Mouse (Mus musculus) CD4-positive helper T cell, adult 2 months (primary cell): Measurements from ENCODE around the gene Kcnk13.
"Not testable (repeated sequence)": the region's sequence is repeated elsewhere in the genome, so short reads cannot be mapped to it uniquely, and the experiment has no call there.

Experiments used
- DNase-seq: peaks from one replicate; pipeline ENCODE4 v3.0.0-alpha.2; 2012; ENCODE audit warnings: low read depth, missing footprints, low spot score

The Kcnk13 gene

GRCm38 (mm10) chr12:99965203-99966115, 1.2 kb downstream of the Kcnk13 start:
- no peak for DNase-seq

- no peak for DNase-seq
Measured at GRCm38 (mm10) chr12:99966116-99966770, 1.9 kb downstream of the Kcnk13 start.

GRCm38 (mm10) chr12:99966881-99967363, 2.6 kb downstream of the Kcnk13 start:
- DNase-seq = no peak

GRCm38 (mm10) chr12:99969906-99970305, 5.6 kb downstream of the Kcnk13 start:
- no peak for DNase-seq

GRCm38 (mm10) chr12:99971205-99971894, 7.1 kb downstream of the Kcnk13 start:
- not testable (repeated sequence) for DNase-seq

- no peak for DNase-seq
Measured at GRCm38 (mm10) chr12:99972825-99973224, 8.5 kb downstream of the Kcnk13 start.

- DNase-seq = peak; percentile 19
Measured at GRCm38 (mm10) chr12:99973659-99974058, 9.4 kb downstream of the Kcnk13 start.

GRCm38 (mm10) chr12:99979541-99979940, 15.2 kb downstream of the Kcnk13 start:
- DNase-seq = no peak

GRCm38 (mm10) chr12:99986797-99987196, 22.5 kb downstream of the Kcnk13 start:
- no peak for DNase-seq

GRCm38 (mm10) chr12:99988144-99988543, 23.8 kb downstream of the Kcnk13 start:
- no peak for DNase-seq

GRCm38 (mm10) chr12:99992362-99992862, 28.1 kb downstream of the Kcnk13 start:
- no peak for DNase-seq

- no peak for DNase-seq
Measured at GRCm38 (mm10) chr12:99993146-99993890, 29.0 kb downstream of the Kcnk13 start.

- no peak for DNase-seq
Measured at GRCm38 (mm10) chr12:99995951-99996350, 31.7 kb downstream of the Kcnk13 start.

GRCm38 (mm10) chr12:99999726-100000125, 35.4 kb downstream of the Kcnk13 start:
- no peak for DNase-seq

GRCm38 (mm10) chr12:100000381-100000780, 36.1 kb downstream of the Kcnk13 start:
- DNase-seq = no peak

GRCm38 (mm10) chr12:100001246-100001645, 36.9 kb downstream of the Kcnk13 start:
- no peak for DNase-seq

- no peak for DNase-seq
Measured at GRCm38 (mm10) chr12:100001910-100002309, 37.6 kb downstream of the Kcnk13 start.

GRCm38 (mm10) chr12:100002914-100003587, 38.8 kb downstream of the Kcnk13 start:
- no peak for DNase-seq

- DNase-seq = no peak
Measured at GRCm38 (mm10) chr12:100005285-100005684, 41.0 kb downstream of the Kcnk13 start.

GRCm38 (mm10) chr12:100006681-100007080, 42.4 kb downstream of the Kcnk13 start:
- DNase-seq = no peak
